Mouse (Mus musculus) thymus, adult 18-20 months (tissue): ENCODE data around the gene Clec10a.

Source experiments
- DNase-seq, 2 experiments: peaks; one replicate each; pipeline ENCODE4 v3.0.0; 2022; ENCODE audit warnings: mixed read lengths in 2 of 2

The Clec10a gene

GRCm38 (mm10) chr11:70185120-70185519 lies 29.1 kb downstream of the Clec10a start:
- no peak for DNase-seq

DNA sequence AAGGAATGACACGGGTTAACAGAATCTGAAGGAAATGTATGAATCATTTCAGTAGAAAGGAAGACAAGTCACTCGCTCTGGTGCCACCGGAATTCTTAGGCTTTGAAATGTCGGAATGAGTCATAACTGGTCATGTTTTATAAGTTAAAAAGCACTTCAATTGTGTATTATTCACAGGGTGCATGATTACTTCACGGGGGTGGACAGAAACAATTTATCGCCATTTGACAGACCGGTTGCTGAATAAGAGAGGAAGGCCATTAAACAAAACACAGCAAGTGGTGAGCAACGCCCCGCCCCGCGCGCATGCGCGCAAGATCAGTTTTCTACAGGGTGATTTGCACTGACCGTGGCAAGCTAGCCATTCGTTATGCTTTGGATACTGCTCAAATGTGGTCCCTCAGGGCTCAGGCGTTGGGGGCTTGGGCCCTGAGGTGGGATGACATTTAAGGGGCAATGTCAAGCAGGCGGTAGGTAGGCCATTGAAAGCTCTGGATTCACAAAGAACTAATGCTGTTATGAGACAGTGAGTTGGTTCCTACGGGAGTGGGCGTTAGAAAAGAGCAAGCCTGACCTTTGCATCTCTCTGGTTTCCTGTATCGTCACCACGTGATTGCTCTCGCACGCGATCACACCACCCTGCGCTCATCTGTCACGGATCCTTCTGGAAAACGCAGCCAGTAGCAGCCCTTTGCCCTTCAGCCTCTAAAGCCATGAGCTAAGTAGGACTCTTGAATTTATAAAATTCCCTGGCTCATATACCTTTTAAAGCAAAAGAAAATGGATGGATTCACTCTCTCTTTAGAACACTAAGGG lies 33.5 kb downstream of the Clec10a start:
- no peak for DNase-seq

DNA sequence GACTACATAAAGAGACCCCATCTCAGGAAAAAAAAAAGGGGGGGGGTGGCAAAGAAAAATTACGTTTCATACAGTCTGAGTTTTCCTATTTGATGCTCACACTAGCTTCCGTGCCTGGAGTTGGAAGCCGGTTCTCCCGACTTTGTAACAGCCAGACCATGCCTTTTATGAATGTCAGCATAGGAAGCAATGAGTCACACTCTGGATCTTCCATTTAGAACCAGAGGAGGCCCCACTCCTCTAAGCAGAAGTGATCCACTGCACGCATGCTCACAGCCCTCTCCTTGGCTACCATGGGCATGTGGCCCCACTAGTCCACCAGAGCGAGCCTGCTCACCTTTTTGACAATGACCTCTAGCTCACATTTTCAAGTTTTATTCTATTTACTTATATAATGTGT lies 35.2 kb downstream of the Clec10a start:
- no peak for DNase-seq

DNA sequence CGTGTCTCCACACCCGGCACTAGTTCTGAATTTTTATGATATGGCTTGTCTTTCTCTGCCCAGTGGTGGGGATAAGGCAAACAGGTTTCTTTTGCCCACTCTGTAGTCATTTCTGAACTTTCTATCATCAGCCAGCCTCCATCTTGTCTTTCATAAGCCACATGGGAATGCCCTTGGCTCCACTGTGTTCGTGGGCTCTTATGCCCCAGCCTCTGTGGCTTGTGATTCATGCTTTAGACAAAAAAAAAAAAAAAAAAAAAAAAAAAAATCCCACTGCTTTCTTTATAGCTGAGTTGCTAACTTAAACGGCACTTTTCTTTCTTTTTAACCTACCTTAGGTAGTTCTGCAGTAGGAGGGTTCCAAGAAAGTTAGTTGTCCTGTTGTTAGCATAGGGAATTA lies 36.2 kb downstream of the Clec10a start:
- DNase-seq: no peak

GRCm38 (mm10) chr11:70193354-70194285 lies 37.6 kb downstream of the Clec10a start:
- no peak for DNase-seq

DNA sequence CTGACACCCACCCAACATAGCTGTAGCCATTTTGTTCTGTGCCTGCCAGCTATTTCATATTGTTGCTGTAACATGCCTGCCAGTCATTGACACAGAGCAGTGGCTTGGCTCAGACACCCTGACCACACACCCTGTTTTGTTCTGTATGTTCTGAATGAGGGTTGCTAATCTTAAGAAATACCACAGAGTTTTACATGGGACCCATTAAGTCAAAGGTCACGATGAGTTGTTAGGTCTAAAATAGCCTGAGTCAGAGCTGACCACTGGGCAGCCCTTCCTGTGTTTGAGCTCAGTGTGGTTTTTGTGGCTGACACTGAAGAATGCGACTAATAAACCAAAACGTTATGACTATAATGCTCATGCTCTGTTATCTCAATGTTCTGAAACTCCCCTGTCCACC lies 42.3 kb downstream of the Clec10a start:
- DNase-seq: no peak

- DNase-seq: no peak
Observed at GRCm38 (mm10) chr11:70199107-70199506, 43.1 kb downstream of the Clec10a start.

DNA sequence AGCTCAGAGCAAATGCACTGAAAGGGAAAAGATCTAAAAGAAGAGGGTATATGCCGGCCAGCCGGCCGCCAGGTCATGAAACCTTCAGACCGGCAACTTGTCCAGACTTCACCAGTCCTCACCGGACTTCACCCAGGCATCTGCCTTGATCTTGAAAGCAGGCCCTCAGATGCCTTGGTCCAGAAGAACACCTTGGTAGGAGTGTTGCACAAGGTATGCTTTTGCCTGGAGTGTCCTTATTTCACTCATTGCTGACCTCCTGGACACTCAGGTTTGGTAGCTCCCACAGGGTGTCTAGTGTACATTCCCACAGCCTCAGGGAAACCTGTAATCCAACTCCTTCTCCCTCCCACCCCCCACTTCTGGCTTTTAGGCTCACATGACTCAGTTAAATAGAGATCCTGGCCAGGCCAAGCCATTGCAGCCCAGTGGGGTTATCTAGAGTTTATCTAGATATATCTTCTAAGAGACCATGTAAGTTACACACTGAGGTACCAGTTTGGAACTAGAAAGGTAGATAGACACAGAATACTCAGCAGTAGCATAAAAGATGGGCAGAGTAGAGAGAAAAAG lies 44.1 kb downstream of the Clec10a start:
- DNase-seq: no peak

- peak; percentile 41 to 49 for DNase-seq
Observed at GRCm38 (mm10) chr11:70201691-70202090, 45.7 kb downstream of the Clec10a start.

DNA sequence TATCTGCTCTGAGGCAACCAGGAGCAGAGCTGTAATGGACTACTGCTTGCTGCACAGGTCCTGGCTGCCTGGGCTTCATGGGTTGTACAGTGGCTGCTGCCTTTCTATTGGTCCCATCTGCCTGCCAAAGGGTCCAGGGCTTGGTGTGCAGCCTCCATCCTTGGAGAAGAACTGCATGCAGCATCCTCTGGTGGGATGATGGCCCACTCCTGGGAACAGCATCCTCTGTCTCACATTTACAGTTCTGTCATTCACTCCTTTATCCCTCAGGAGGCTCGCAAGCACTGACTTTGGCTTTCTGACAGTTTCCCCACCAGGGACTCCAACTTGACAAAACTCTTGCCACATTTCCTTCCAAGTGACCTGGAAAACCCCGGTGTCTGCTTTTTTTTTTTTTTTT lies 50.8 kb downstream of the Clec10a start:
- no peak for DNase-seq

GRCm38 (mm10) chr11:70207283-70207682 lies 51.3 kb downstream of the Clec10a start:
- no peak for DNase-seq

GRCm38 (mm10) chr11:70208778-70209388 lies 52.9 kb downstream of the Clec10a start:
- DNase-seq: no peak

GRCm38 (mm10) chr11:70210681-70211080 lies 54.7 kb downstream of the Clec10a start:
- DNase-seq: no peak

DNA sequence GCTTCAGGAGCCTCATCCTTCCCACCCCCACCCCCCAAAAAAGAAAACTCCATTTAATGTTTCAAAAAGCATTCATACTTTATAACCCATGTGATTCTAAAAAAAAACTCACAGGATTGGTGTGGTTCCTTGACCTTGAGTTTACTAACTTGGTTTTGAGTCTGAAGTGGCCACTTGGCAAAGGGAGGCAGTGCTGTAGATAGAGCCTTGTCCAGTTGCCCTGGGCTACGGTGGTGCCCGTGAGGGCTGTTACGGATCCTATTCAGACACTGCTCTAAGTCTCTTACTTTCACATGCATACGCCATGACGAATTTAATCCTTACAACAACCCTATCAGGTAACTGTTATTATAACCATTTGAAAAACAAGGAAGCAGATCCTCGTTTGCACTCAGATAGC lies 56.0 kb downstream of the Clec10a start:
- no peak for DNase-seq

GRCm38 (mm10) chr11:70212423-70212822 lies 56.4 kb downstream of the Clec10a start, which contains the start of gene Slc16a11:
Gene Slc16a11, plus strand, starts transcription at chr11:70212752.
- no peak for DNase-seq

GRCm38 (mm10) chr11:70212896-70213295 lies 56.9 kb downstream of the Clec10a start:
- DNase-seq: no peak

DNA sequence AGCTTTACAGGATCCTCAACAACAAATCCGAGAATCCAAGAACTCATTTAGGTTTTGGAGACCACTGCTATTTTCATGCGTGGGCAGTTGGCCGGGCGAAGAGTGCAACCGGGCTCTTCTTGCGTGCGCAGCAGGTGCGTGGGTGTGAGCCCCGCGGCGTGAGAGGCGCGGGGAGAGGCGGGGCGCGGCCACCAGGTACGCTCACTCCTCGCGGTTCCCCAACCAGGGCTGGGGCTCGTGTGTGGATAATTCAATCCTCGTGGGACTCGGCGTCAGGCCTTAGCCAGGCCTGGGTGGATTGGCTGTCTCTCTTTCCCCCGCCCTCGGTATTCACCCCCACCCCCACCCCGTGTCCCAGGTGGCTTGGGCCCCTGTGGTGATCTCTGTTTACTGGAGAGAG lies 57.7 kb downstream of the Clec10a start:
- DNase-seq: no peak

- DNase-seq: no peak
Observed at GRCm38 (mm10) chr11:70214191-70214855, 58.3 kb downstream of the Clec10a start.

DNA sequence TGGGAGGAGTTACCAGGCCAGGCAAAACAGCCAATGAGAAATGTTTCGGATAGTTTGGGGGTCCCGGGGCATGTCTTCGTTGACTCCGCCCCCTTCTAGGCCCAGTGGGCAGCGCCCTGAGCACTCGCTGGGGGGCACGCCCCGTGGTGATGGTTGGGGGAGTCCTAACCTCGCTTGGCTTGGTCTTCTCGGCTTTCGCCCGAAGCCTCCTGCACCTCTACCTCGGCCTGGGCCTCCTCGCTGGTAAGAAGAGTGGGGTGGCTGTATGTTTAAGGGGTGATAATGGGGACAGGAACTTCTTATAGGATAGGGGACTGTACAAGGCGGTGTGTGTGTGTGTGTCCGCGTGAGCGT lies 58.8 kb downstream of the Clec10a start:
- no peak for DNase-seq

- DNase-seq: no peak
Observed at GRCm38 (mm10) chr11:70215301-70215700, 59.3 kb downstream of the Clec10a start.

DNA sequence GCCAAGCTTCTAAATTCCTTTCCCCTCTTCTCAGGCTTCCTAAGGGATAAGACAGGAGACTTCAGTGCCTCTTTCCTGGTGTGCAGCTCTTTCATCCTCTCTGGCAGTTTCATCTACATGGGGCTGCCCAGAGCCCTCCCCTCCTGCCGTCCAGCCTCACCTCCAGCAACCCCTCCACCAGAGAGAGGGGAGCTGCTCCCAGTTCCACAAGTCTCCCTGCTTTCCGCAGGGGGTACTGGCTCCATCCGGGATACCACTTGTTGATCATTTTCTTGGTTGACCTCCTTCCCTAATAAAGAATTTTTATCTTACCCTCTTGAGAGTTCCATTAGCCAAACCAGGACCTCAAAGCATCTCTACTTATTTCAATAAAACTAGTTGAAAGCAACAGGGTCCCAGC lies 60.1 kb downstream of the Clec10a start:
- DNase-seq: no peak

GRCm38 (mm10) chr11:70218039-70218438 lies 62.0 kb downstream of the Clec10a start:
- no peak for DNase-seq
